Mouse (Mus musculus) CH12.LX (cell line): Measurements from ENCODE around the gene Ccdc81. TPM values are rescaled to one million over a fixed set of nuclear protein-coding genes. Genes with fewer than 3 reads are reported as not detected.

Source experiments
- DNase-seq: peaks from one replicate; pipeline ENCODE4 v3.0.0-alpha.2; 2013; ENCODE audit errors: extremely low read depth
- H3K27ac ChIP-seq: 2 replicates; pipeline ENCODE4 v1.5.1; 2012; ENCODE audit warnings: low read depth, mild to moderate bottlenecking, control low read depth, moderate library complexity; ENCODE audit not compliant: insufficient read depth
- H3K27me3 ChIP-seq: replicated peaks from 2 replicates; pipeline ENCODE3; 2012; ENCODE audit warnings: inconsistent platforms
- H3K36me3 ChIP-seq, 2 experiments: replicated peaks in 1 of 2; 2 replicates each; pipeline versions ENCODE3 to v1.6.1; 2012; ENCODE audit warnings: inconsistent platforms in 1 of 2, low read length in 1 of 2, mild to moderate bottlenecking in 1 of 2, mixed read lengths in 1 of 2, moderate library complexity in 1 of 2; ENCODE audit not compliant: control insufficient read depth in 1 of 2, insufficient read depth in 1 of 2
- H3K4me1 ChIP-seq, 2 experiments: 2 replicates each; pipeline ENCODE4 v1.6.1; 2012; ENCODE audit warnings: inconsistent platforms in 1 of 2, moderate library complexity in 1 of 2; ENCODE audit not compliant: insufficient read depth in 2 of 2, control insufficient read depth in 1 of 2
- H3K4me2 ChIP-seq: 2 replicates; pipeline ENCODE4 v1.6.1; 2012; ENCODE audit warnings: low read depth, mild to moderate bottlenecking, control low read depth; ENCODE audit not compliant: poor library complexity, insufficient read depth, severe bottlenecking
- H3K4me3 ChIP-seq, 3 experiments: fragments of 150-350 bp in 1 of 3; sonication (generic) in 1 of 3; replicated peaks in 1 of 3; 2 replicates each; pipeline versions ENCODE3 to v1.5.1; 2011 to 2012; ENCODE audit warnings: low read depth in 2 of 3, low read length in 2 of 3, mild to moderate bottlenecking in 2 of 3, moderate library complexity in 2 of 3, control low read depth in 1 of 3, improper control_type of control experiment in 1 of 3, inconsistent platforms in 1 of 3, mixed read lengths in 1 of 3; ENCODE audit not compliant: poor library complexity in 1 of 3
- H3K79me2 ChIP-seq: replicated peaks from 2 replicates; pipeline ENCODE4 v1.6.1; 2012; ENCODE audit warnings: mild to moderate bottlenecking, moderate library complexity; ENCODE audit not compliant: control insufficient read depth, poor library complexity, insufficient read depth, severe bottlenecking; ENCODE audit errors: extremely low read depth
- H3K9ac ChIP-seq: 2 replicates; pipeline ENCODE4 v1.6.1; 2012; ENCODE audit warnings: low read depth, mild to moderate bottlenecking, control low read depth, moderate library complexity; ENCODE audit not compliant: insufficient read depth
- H3K9me3 ChIP-seq: replicated peaks from 2 replicates; pipeline ENCODE3; 2012; ENCODE audit warnings: low read length, inconsistent platforms, mixed read lengths
- CHD1 ChIP-seq: IDR thresholded peaks from 2 replicates; pipeline ENCODE4 v1.6.1; 2012; ENCODE audit warnings: low read depth, low read length, improper control_type of control experiment, inconsistent platforms
- CTCF ChIP-seq, 2 experiments: IDR thresholded peaks in 1 of 2; conservative IDR thresholded peaks in 1 of 2; 2 replicates each; pipeline ENCODE4 v1.5.1; 2011 to 2012; ENCODE audit warnings: low read depth in 2 of 2, low read length in 2 of 2, improper control_type of control experiment in 1 of 2, inconsistent platforms in 1 of 2, mild to moderate bottlenecking in 1 of 2, moderate library complexity in 1 of 2
- EP300 ChIP-seq: IDR thresholded peaks from 2 replicates; pipeline ENCODE4 v1.6.1; 2011; ENCODE audit warnings: low read length, improper control_type of control experiment
- HCFC1 ChIP-seq: IDR thresholded peaks from 2 replicates; pipeline ENCODE4 v1.6.1; 2012; ENCODE audit warnings: low read depth, mild to moderate bottlenecking, inconsistent platforms, low read length, improper control_type of control experiment
- IRF4 ChIP-seq: IDR thresholded peaks from 2 replicates; pipeline ENCODE4 v1.6.1; 2014; ENCODE audit warnings: low read depth, mild to moderate bottlenecking, inconsistent platforms, low read length, improper control_type of control experiment
- JUND ChIP-seq: conservative IDR thresholded peaks from 2 replicates; pipeline ENCODE4 v1.6.1; 2011; ENCODE audit warnings: low read depth, low read length, improper control_type of control experiment
- KAT2A ChIP-seq: IDR thresholded peaks from 2 replicates; pipeline ENCODE4 v1.6.1; 2012; ENCODE audit warnings: low read length, improper control_type of control experiment, inconsistent platforms; ENCODE audit not compliant: insufficient replicate concordance
- MAFK ChIP-seq: IDR thresholded peaks from 2 replicates; pipeline ENCODE4 v1.6.1; 2011; ENCODE audit warnings: low read length, improper control_type of control experiment; ENCODE audit not compliant: insufficient replicate concordance
- MAX ChIP-seq: IDR thresholded peaks from 2 replicates; pipeline ENCODE4 v1.6.1; 2011; ENCODE audit warnings: low read length, improper control_type of control experiment
- NRF1 ChIP-seq: IDR thresholded peaks from 2 replicates; pipeline ENCODE4 v1.6.1; 2014; ENCODE audit warnings: low read depth, mild to moderate bottlenecking, inconsistent platforms, low read length, improper control_type of control experiment, moderate library complexity
- PAX5 ChIP-seq: IDR thresholded peaks from 2 replicates; pipeline ENCODE4 v1.6.1; 2012; ENCODE audit warnings: low read length, inconsistent platforms, mixed read lengths
- POLR2AphosphoS2 ChIP-seq: IDR thresholded peaks from 2 replicates; pipeline ENCODE4 v1.6.1; 2011; ENCODE audit warnings: low read depth, low read length, improper control_type of control experiment
- RAD21 ChIP-seq: IDR thresholded peaks from 2 replicates; pipeline ENCODE4 v1.6.1; 2011; ENCODE audit warnings: low read depth, mild to moderate bottlenecking, low read length, improper control_type of control experiment, moderate library complexity
- RCOR1 ChIP-seq: conservative IDR thresholded peaks from 2 replicates; pipeline ENCODE4 v1.6.1; 2012; ENCODE audit warnings: low read depth, mild to moderate bottlenecking, inconsistent platforms, low read length, improper control_type of control experiment
- SMC3 ChIP-seq: IDR thresholded peaks from 2 replicates; pipeline ENCODE4 v1.6.1; 2011; ENCODE audit warnings: low read depth, low read length, improper control_type of control experiment
- TBP ChIP-seq: conservative IDR thresholded peaks from 2 replicates; pipeline ENCODE4 v1.6.1; 2011; ENCODE audit warnings: low read depth, low read length, improper control_type of control experiment
- TCF12 ChIP-seq: IDR thresholded peaks from 2 replicates; pipeline ENCODE4 v1.6.1; 2014; ENCODE audit warnings: low read depth, mild to moderate bottlenecking, inconsistent platforms, low read length, improper control_type of control experiment
- USF2 ChIP-seq: conservative IDR thresholded peaks from 2 replicates; pipeline ENCODE4 v1.6.1; 2011; ENCODE audit warnings: low read depth, low read length, improper control_type of control experiment
- ZC3H11A ChIP-seq: IDR thresholded peaks from 2 replicates; pipeline ENCODE4 v1.6.1; 2012; ENCODE audit warnings: low read depth, mild to moderate bottlenecking, inconsistent platforms, low read length, improper control_type of control experiment
- ZKSCAN1 ChIP-seq: IDR thresholded peaks from 2 replicates; pipeline ENCODE4 v1.6.1; 2012; ENCODE audit warnings: low read depth, inconsistent platforms, low read length, improper control_type of control experiment, borderline replicate concordance
- ZMIZ1 ChIP-seq: IDR thresholded peaks from 2 replicates; pipeline ENCODE4 v1.6.1; 2012; ENCODE audit warnings: low read depth, mild to moderate bottlenecking, inconsistent platforms, low read length, improper control_type of control experiment
- ZNF384 ChIP-seq: IDR thresholded peaks from 2 replicates; pipeline ENCODE4 v1.6.1; 2012; ENCODE audit warnings: low read depth, low read length, improper control_type of control experiment, inconsistent platforms
- dilution Hi-C: fragments of 300-500 bp; cut with MboI; formaldehyde crosslinking; loops from 2 replicates; pipeline ENCODE4 v1.14.3; 2020; ENCODE audit warnings: low sequenced_read_pairs; ENCODE audit not compliant: extremely low pct_unique_long_range_greater_than_20kb, extremely low pct_ligation_motif_present
- in situ Hi-C: fragments of 300-500 bp; cut with MboI; formaldehyde crosslinking; loops from 3 replicates; pipeline ENCODE4 v1.14.3; 2019; ENCODE audit warnings: low sequenced_read_pairs, low pct_ligation_motif_present, low pct_unique_long_range_greater_than_20kb, mixed read lengths
- polyA plus RNA-seq: library from polyadenylated mRNA; unstranded; fragments of >175 nt; gene quantifications from 2 replicates; pipeline ENCODE4 v1.2.1, GENCODE M21; 2012; ENCODE audit warnings: low read depth; ENCODE audit not compliant: insufficient read length
- total RNA-seq, 2 experiments: library from RNA; depleted of rRNA; stranded (reverse); fragments of 300-350 nt in 1 of 2; fragments of >200 nt in 1 of 2; gene quantifications; 2 replicates each; pipeline ENCODE4 v1.2.3; 2012 to 2014

Gene Ccdc81
- total and polyA plus RNA-seq, 3 experiments = not detected

DNA sequence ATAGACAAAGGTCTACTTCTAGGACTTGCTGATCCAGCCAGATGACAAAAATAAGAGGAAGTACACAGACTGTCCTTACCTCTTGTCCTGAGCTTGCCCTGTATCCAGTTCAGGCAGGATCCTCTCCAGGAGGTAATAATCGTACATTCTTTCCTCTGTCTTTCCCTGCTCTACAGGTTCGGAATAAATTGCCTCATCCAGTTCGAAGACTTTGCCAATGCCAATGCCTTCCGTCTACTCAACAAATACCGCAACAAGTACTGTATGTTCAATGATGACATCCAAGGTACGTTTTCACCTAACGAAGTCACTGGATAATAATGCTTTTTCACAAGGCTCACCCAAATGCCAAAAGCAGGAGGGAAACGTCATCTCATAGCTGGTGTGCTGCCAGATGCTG lies 69.9 kb downstream of the Ccdc81 start:
- Histone ChIP-seq H3K79me2 (no peaks in the 10 kb centered on the region), H3K9me3 (no peaks in the 10 kb centered on the region), H3K36me3 (no peaks in the 10 kb centered on the region), H3K27me3 (no peaks in the 10 kb centered on the region), H3K4me2 (no peak overlapping the region), H3K27ac (no peak overlapping the region), H3K4me1 (peaks cover 4 to 10% of the 10 kb centered on the region in 2 experiments; a peak in 3 of 4 replicates), H3K9ac (no peak overlapping the region), H3K4me3 (no peak overlapping the region)
- TF ChIP-seq RAD21 (no peak), PAX5 (no peak), IRF4 (no peak), USF2 (no peak)
- in situ Hi-C loops = loop anchor here (25.0 kb wide), 1 partner anchor 171 kb away; no protein-coding TSS in a partner anchor
- dilution Hi-C loops = no loop called here
- no peak for DNase-seq

DNA sequence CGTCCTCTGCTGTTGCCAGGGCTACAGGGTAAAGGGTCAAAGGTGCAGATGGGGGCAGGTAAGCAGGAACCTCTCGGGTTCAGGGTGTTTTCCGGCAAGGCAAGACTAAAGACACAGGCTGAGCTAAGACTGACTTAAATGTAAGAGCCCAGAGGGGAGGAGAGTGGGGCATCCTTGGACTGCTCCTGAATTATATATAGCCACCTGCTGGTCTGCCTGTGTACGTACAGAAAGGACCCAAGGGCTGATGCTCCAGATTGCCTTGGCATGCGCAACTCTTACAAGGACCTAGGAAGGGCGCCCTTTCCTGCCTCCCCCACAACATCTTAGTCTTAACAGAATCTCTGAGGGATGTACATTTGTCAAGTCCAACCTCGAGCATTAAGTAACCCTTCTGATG lies 74.2 kb downstream of the Ccdc81 start:
- Histone ChIP-seq H3K4me1 (no peaks in the 10 kb centered on the region), H3K9ac (no peak overlapping the region), H3K9me3 (no peaks in the 10 kb centered on the region), H3K4me2 (peak overlapping the region; percentile 21; the same call in 1 of the 2 replicates), H3K27ac (no peak overlapping the region), H3K27me3 (no peaks in the 10 kb centered on the region), H3K79me2 (no peaks in the 10 kb centered on the region), H3K36me3 (no peaks in the 10 kb centered on the region), H3K4me3 (no peak overlapping the region)
- peak; percentile 25 for DNase-seq
- peak in 1 of 2 experiments; percentile 65; a peak in 2 of 4 replicates for TF ChIP-seq CTCF (conservative IDR thresholded peaks at IDR 0.05 in 1 of 2, IDR thresholded peaks at IDR 0.05 in 1 of 2; ENCODE audit: low read depth in 2 of 2, low read length in 2 of 2)
- TF ChIP-seq ZMIZ1 = no peak
- peak; percentile 73 for TF ChIP-seq SMC3
- peak; percentile 35 for TF ChIP-seq RAD21
- dilution Hi-C loops (no loop called here), in situ Hi-C loops (loop anchor here (25.0 kb wide), 1 partner anchor 167 kb away; no protein-coding TSS in a partner anchor)

DNA sequence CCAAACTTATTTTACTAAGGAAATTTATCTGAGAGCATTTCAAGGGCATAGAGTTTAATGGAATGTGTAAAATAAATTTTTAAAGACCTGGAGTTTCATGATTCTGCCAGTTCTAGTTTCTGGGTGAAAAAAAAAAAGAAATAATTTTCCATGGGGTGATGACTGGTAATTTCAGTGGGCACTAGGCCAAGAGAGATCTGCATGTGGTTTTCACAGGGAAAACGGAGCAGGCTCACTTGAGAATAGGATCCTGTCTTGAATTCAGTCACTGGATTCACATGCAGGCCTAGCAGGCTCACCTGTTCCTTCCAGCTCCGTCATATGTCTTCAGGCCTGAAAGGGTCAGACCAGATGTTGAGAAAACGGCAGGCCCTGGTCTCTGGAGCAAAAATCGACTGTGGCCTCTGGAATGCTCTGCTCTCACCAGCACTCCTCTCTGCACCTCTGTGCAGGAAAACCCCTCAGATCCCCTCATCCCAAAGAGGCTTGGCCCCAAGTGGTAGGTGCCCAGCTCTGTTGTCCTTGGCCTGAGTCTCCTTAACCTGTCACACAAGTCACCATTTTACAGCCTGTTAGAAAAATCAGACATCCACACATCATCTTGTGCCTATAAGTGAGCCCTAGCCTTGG lies 74.9 kb downstream of the Ccdc81 start:
- dilution Hi-C loops (no loop called here), in situ Hi-C loops (loop anchor here (25.0 kb wide), 1 partner anchor 166 kb away; no protein-coding TSS in a partner anchor)
- no peak overlapping the region for H3K4me3 ChIP-seq
- H3K9me3 ChIP-seq = no peaks in the 10 kb centered on the region
- no peaks in the 10 kb centered on the region for H3K27me3 ChIP-seq
- DNase-seq = no peak
- H3K79me2 ChIP-seq = no peaks in the 10 kb centered on the region
- no peak overlapping the region for H3K4me2 ChIP-seq
- H3K27ac ChIP-seq = no peak overlapping the region
- H3K36me3 ChIP-seq = no peaks in the 10 kb centered on the region
- H3K4me1 ChIP-seq = no peaks in the 10 kb centered on the region
- no peak for TF ChIP-seq KAT2A
- no peak for TF ChIP-seq ZC3H11A
- no peak for TF ChIP-seq CHD1
- no peak for TF ChIP-seq JUND
- TF ChIP-seq POLR2AphosphoS2 = no peak
- no peak for TF ChIP-seq MAX
- TF ChIP-seq USF2 = no peak
- no peak for TF ChIP-seq TCF12
- no peak for TF ChIP-seq SMC3
- no peak for TF ChIP-seq HCFC1
- TF ChIP-seq RCOR1 = no peak
- TF ChIP-seq EP300 = no peak
- TF ChIP-seq CTCF (conservative IDR thresholded peaks at IDR 0.05 in 1 of 2, IDR thresholded peaks at IDR 0.05 in 1 of 2; ENCODE audit: low read depth in 2 of 2, low read length in 2 of 2) = no peak
- TF ChIP-seq MAFK = no peak
- no peak for TF ChIP-seq RAD21
- no peak for TF ChIP-seq NRF1
- TF ChIP-seq TBP = no peak
- TF ChIP-seq ZKSCAN1 = no peak
- no peak for TF ChIP-seq ZNF384
- TF ChIP-seq, all 38 proteins: peak for 0
- H3K9ac ChIP-seq = no peak overlapping the region
